Mouse (Mus musculus) neural tube, embryonic 15.5 days (tissue): Measurements from ENCODE around the gene Mxi1. TPM values are rescaled to one million over a fixed set of nuclear protein-coding genes. Genes with fewer than 3 reads are reported as not detected.
A peak's percentile ranks its signal among the peaks of the same experiment; 100 is the strongest.

Experiments used
- ATAC-seq: fragments of 200-750 bp; cut with Nextera tagmentation; 2 replicates; pipeline ENCODE4 v1.8.0; 2017; ENCODE audit warnings: mild to moderate bottlenecking, moderate TSS enrichment, moderate library complexity; ENCODE audit not compliant: low FRiP score
- H3K27ac ChIP-seq: fragments of 300-500 bp; sonication (generic); replicated peaks from 2 replicates; pipeline ENCODE4 v1.5.1; 2015; ENCODE audit warnings: mild to moderate bottlenecking, inconsistent platforms
- H3K27me3 ChIP-seq: fragments of 300-500 bp; sonication (generic); replicated peaks from 2 replicates; pipeline ENCODE4 v1.6.1; 2015; ENCODE audit warnings: inconsistent platforms
- H3K36me3 ChIP-seq: fragments of 300-500 bp; sonication (generic); 2 replicates; pipeline ENCODE4 v1.6.1; 2015; ENCODE audit warnings: inconsistent platforms
- H3K4me1 ChIP-seq: fragments of 300-500 bp; sonication (generic); 2 replicates; pipeline ENCODE4 v1.6.1; 2015; ENCODE audit warnings: inconsistent platforms
- H3K4me2 ChIP-seq: fragments of 300-500 bp; sonication (generic); 2 replicates; pipeline ENCODE4 v1.6.1; 2015; ENCODE audit warnings: inconsistent platforms, mild to moderate bottlenecking, moderate library complexity
- H3K4me3 ChIP-seq: fragments of 300-500 bp; sonication (generic); replicated peaks from 2 replicates; pipeline ENCODE4 v1.5.1; 2015; ENCODE audit warnings: mild to moderate bottlenecking, inconsistent platforms
- H3K9ac ChIP-seq: fragments of 300-500 bp; sonication (generic); replicated peaks from 2 replicates; pipeline ENCODE4 v1.6.1; 2015; ENCODE audit warnings: mild to moderate bottlenecking, inconsistent platforms
- H3K9me3 ChIP-seq: fragments of 300-500 bp; sonication (generic); replicated peaks from 2 replicates; pipeline ENCODE4 v1.6.1; 2016; ENCODE audit warnings: inconsistent platforms
- WGBS: fragments of 180-500 bp; shearing (Covaris S2); methylation state at CpG from one replicate; pipeline ENCODE4 v1.1.7; 2015; ENCODE audit warnings: mixed read lengths; 5-methylcytosine and 5-hydroxymethylcytosine counted together
- polyA plus RNA-seq: library from polyadenylated mRNA; unstranded; fragments of >200 nt; fragmentation: Nextera tagmentation; extraction: Ambion mirVana; gene quantifications from 2 replicates; pipeline ENCODE4 v1.2.1, GENCODE M21; 2015

Gene Mxi1
- 40.0 and 40.8 TPM in 2 replicates for polyA plus RNA-seq

DNA sequence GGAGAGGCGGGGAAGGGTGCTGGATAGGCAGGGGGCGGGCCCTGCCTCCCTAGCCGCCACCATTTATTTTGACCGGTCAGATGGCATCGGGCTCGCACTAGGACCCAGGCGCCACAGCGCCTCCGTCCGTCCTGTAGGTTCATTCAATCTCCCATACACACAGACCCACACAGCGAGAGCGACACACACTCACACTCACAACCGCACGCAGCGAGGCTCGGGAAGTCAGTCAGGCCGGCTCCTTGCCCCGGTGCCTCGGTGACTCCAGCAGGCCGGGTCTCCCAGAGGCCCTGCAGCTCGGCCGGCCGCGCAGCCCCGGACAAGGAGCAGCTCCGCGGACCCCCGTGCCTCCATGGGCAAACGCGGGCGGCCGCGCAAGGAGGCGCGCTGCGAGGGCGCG is at the start of gene Mxi1:
Mxi1 (plus strand) TSS at position 171 of the 400 bp plus-strand sequence.
- no peaks in the 10 kb centered on the region for H3K36me3 ChIP-seq
- H3K4me2 ChIP-seq = peak within 1 kb of the TSS; percentile 94
- no peaks in the 10 kb centered on the region for H3K9me3 ChIP-seq
- H3K27me3 ChIP-seq = no peaks in the 10 kb centered on the region
- peak within 1 kb of the TSS; percentile 98 for H3K27ac ChIP-seq
- H3K9ac ChIP-seq = peak within 1 kb of the TSS; percentile 78
- peak within 1 kb of the TSS; percentile 90 for H3K4me3 ChIP-seq
- 0% methylated on average over 38 of the region's 38 CpGs for WGBS
- peak; percentile 39; the same call in 1 of the 2 replicates for ATAC-seq
- H3K4me1 ChIP-seq = peaks cover 18% of the 10 kb centered on the region

DNA sequence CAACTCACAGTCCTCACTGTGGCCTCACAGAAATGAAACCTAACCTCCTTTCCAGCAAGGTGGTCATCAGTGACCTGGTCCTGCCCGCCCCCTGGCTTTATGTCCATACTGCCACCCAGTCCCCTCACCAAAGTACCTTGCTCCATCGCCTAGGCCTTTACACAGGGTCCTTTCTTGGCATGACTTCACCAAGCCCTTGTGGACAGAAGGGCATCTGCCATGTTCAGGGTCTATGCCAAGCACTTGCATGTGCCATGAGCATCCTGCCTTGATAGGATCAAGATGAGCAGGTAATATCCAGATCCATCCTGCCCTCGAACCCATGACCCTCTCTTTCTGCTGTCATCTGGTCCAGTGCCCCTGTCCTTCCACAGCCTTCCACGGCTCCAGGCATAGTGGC is 49.5 kb upstream of the Mxi1 start:
- Histone ChIP-seq H3K4me2 (no peak overlapping the region), H3K4me3 (no peak overlapping the region), H3K27me3 (no peaks in the 10 kb centered on the region), H3K36me3 (no peaks in the 10 kb centered on the region), H3K27ac (no peak overlapping the region), H3K9ac (no peak overlapping the region), H3K4me1 (peaks cover 16% of the 10 kb centered on the region), H3K9me3 (no peaks in the 10 kb centered on the region)
- 92% methylated on average over 4 of the region's 4 CpGs for WGBS
- no peak for ATAC-seq

DNA sequence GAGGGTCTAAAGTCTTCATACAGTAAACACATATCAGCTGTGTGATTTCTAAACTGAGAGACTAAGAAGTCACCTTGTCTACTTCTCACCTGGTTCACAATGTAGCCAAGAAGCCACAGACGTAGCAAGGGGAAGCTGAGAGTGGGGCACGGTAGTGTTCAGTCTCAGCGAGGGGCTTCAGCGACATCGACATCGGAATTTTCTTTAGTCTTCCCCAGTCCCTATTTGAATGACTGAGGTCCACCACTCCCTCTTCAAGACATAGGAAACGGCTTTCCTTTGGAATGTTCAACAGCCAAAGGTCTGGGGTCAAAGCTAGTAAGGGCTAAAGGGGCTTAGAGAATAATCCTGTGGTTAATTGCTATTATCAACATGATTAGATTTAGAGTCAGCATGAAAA is 48.3 kb upstream of the Mxi1 start:
- no peak overlapping the region for H3K27ac ChIP-seq
- H3K27me3 ChIP-seq = no peaks in the 10 kb centered on the region
- no peak overlapping the region for H3K9ac ChIP-seq
- WGBS = 89% methylated on average over 7 of the region's 7 CpGs
- no peak overlapping the region for H3K4me3 ChIP-seq
- no peaks in the 10 kb centered on the region for H3K36me3 ChIP-seq
- H3K9me3 ChIP-seq = no peaks in the 10 kb centered on the region
- peaks cover 16% of the 10 kb centered on the region for H3K4me1 ChIP-seq
- no peak overlapping the region for H3K4me2 ChIP-seq
- no peak for ATAC-seq

DNA sequence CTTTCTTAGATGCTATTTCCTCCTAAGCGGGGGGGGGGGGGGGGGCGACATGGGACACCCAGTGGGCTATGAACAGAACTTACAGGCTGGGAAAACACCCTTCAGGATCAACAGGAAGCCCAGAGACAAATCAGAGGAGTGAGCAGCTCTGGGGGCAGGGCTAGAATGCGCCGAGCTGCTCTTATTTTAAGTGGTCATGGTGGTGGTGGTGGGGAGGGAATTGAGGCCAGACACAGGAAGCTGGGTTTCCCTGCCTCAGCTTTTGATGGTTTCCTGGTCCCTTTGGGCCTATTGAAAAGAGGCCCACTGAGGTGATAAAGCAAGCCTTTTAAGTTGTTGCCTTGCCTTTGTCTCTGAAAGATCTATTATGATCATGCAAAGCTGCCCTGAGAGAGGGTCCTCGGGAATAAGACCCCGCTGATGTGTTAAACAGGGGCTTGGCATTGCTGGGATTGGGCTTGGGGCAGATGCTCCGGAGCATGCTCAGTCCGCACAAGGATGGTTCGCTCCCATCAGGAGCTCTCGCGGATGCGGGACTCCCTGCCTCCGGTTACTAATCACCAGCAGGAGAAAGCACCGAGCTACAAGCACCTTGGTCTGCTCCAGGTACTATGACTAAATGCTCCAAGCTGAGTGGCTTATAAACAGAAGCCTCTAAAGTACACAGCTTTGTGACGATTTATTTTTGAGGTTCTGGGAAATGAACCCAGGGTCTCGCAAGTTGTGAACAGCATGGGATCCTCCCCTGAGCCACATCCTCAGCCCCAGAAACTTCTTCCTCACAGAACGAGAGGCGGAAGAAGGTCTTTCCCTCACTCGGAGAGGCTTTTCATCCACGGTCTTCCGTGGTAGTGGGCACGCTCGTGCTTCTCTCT is 46.2 kb upstream of the Mxi1 start:
- H3K36me3 ChIP-seq = no peaks in the 10 kb centered on the region
- no peak overlapping the region for H3K27ac ChIP-seq
- no peaks in the 10 kb centered on the region for H3K27me3 ChIP-seq
- no peak overlapping the region for H3K9ac ChIP-seq
- WGBS = 21% methylated on average over 21 of the region's 23 CpGs
- no peak for ATAC-seq
- H3K4me3 ChIP-seq = peak overlapping the region; percentile 17; the same call in 1 of the 2 replicates
- peaks cover 16% of the 10 kb centered on the region for H3K4me1 ChIP-seq
- peak overlapping the region; percentile 43 for H3K4me2 ChIP-seq
- H3K9me3 ChIP-seq = no peaks in the 10 kb centered on the region

DNA sequence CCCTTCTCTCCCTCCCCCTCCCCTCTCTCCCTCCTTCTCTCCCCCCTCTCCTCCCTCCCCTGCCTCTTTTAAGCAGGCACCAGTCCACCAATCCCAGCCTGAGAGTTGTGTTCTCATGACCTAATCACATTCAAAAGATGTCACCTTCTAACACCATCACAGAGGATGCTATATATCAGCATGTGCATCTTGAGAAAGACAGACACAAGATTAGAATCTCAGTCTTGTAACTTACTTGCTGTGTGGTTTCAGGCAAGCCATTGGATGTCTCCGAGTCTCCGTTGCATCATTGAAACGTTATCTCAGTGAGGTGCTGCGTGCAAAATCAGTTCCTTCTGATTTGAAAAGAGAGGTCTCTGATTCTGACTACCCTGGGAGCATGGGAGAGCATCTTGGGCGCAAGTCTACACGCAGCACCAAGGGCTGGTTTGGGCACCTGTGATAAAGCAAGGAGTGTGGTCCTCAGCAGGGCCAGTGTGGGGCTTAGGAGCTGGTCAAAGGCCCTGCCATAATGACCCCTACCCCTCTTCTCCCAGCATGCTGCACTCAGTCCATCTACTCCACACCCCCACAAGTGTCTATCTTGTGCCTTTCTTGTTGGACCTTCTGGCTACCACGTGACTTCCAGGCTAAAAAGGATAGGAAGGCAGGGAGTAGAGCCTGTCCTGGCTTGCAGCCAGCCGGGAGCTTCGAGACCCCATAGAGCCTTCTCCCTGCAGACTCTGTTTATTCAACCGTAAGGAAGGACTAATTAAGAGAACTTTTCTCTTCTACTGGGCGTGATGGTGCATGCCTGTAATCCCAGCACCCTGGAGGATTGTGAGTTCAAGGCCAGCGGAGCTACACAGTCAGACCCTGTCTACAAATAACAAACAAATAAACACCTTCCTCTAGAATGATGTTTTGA is 45.2 kb upstream of the Mxi1 start:
- H3K4me2 ChIP-seq = no peak overlapping the region
- no peaks in the 10 kb centered on the region for H3K27me3 ChIP-seq
- 0 out of 2 replicates have a peak overlapping the region, but pooled peaks have one; percentile 2 for H3K27ac ChIP-seq
- H3K4me1 ChIP-seq = peaks cover 16% of the 10 kb centered on the region
- peak; percentile 31; the same call in 1 of the 2 replicates for ATAC-seq
- 48% methylated on average over 12 of the region's 12 CpGs for WGBS
- no peak overlapping the region for H3K4me3 ChIP-seq
- H3K9ac ChIP-seq = no peak overlapping the region
- no peaks in the 10 kb centered on the region for H3K9me3 ChIP-seq
- no peaks in the 10 kb centered on the region for H3K36me3 ChIP-seq

DNA sequence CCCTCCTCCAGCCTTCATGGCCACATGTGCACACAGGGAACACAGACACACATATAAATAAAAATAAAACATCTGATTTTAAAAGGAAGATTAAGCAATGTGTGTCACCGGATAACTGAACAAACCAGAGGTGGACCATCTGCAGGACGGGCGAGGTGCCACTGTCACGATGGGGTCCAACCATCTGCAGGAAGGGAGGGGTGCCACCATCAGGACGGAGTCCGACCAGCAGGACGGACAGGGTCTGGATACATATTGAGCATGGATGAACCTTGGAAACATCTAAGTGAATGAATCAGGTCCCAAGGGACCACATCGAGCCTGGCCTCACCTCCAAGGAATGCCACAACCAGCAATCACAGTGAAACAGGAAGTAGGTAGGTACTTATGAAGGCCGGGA is 43.0 kb upstream of the Mxi1 start:
- ATAC-seq = no peak
- peaks cover 16% of the 10 kb centered on the region for H3K4me1 ChIP-seq
- H3K36me3 ChIP-seq = no peaks in the 10 kb centered on the region
- no peaks in the 10 kb centered on the region for H3K27me3 ChIP-seq
- H3K9ac ChIP-seq = no peak overlapping the region
- H3K27ac ChIP-seq = no peak overlapping the region
- WGBS = 93% methylated on average over 9 of the region's 9 CpGs
- no peak overlapping the region for H3K4me3 ChIP-seq
- no peaks in the 10 kb centered on the region for H3K9me3 ChIP-seq
- no peak overlapping the region for H3K4me2 ChIP-seq

DNA sequence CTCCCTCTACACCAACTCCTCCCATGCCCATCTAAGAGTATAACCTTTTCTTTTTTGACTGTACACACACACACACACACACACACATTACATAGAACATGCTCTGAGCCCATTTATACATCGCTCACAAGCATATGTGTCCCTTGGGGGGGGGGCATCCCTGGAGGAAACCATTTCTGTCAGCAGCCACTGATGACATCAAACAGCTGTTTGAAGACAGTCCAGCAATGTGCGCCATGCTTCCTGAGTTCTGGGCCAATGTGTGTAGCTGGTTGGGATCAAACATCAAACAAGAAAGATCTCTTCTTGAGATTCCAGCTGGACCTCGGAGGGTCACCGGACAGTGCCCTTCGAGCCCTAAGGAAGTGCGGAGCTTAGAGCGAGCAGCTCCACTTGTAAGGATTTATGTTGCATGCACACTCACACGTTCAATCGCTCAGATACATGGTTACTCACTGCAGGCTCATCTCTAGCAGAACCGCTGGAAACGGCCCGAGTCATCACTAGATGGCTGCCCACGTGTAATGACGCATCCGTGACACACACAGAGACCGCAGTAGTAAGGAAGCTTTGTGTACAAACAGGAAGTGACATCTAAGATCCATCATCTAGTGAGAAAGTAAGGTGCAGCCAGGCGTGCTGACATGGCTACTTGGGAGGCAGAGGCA is 37.1 kb upstream of the Mxi1 start:
- 90% methylated on average over 17 of the region's 17 CpGs for WGBS
- Histone ChIP-seq H3K27me3 (no peaks in the 10 kb centered on the region), H3K9me3 (no peaks in the 10 kb centered on the region), H3K36me3 (no peaks in the 10 kb centered on the region), H3K4me2 (no peak overlapping the region), H3K4me1 (no peaks in the 10 kb centered on the region), H3K9ac (no peak overlapping the region), H3K27ac (no peak overlapping the region), H3K4me3 (no peak overlapping the region)
- ATAC-seq = no peak

DNA sequence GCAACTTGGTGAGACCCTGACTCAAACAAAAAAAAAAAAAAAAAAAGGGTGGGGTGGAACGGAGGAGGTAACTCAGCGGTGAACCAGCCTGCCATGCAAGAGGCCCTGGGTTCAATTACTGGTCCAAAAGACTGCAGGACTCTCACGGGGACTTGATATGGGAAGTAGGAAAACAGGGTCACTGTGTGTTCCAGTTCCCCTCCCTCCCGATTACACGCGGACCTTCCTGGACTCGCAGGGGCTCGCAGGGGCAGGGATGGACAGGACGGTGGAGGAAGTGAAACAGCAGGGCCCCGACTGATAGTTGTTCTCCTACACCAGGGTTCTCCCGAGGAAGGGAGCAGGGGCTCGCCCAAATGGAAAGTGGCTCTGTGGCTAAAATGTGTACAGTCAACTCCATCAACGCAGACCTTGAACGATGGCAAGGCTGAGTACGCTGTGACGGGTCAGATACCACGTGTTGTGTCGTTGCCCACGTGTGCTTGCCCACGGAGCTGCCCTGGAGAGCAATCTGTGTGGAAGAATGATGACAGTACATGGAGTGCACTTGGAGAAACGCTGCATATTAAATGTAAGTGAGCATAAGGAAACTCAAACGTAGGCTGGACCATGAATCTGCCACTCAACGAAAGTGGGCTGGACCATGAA is 36.4 kb upstream of the Mxi1 start:
- Histone ChIP-seq H3K9me3 (no peaks in the 10 kb centered on the region), H3K4me3 (no peak overlapping the region), H3K4me2 (no peak overlapping the region), H3K36me3 (no peaks in the 10 kb centered on the region), H3K27ac (no peak overlapping the region), H3K9ac (no peak overlapping the region), H3K27me3 (no peaks in the 10 kb centered on the region), H3K4me1 (no peaks in the 10 kb centered on the region)
- ATAC-seq = no peak
- 84% methylated on average over 23 of the region's 23 CpGs for WGBS

DNA sequence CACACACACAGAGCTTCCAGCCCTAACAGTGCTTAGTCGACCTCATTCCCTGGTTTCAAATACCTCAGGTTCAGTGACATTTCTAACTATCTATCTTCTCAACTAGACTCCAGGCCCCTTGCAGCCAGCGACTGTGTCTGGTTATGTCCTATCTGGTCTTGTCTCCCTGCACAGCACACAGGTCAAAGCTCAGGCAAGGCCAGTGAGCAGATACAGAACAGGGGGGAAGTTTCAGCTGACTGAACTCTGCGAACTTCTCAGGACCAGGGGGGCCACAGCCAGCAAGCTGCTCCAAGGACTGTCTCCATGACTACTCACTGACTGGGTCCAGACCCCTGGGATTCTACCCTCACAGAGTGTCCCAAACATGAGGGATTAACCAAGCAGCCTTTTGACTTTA is 35.1 kb upstream of the Mxi1 start:
- H3K4me3 ChIP-seq = no peak overlapping the region
- H3K9ac ChIP-seq = no peak overlapping the region
- H3K4me2 ChIP-seq = no peak overlapping the region
- ATAC-seq = no peak
- no peaks in the 10 kb centered on the region for H3K9me3 ChIP-seq
- WGBS = 60% methylated on average over 3 of the region's 3 CpGs
- no peaks in the 10 kb centered on the region for H3K36me3 ChIP-seq
- H3K27ac ChIP-seq = no peak overlapping the region
- no peaks in the 10 kb centered on the region for H3K27me3 ChIP-seq
- no peaks in the 10 kb centered on the region for H3K4me1 ChIP-seq

DNA sequence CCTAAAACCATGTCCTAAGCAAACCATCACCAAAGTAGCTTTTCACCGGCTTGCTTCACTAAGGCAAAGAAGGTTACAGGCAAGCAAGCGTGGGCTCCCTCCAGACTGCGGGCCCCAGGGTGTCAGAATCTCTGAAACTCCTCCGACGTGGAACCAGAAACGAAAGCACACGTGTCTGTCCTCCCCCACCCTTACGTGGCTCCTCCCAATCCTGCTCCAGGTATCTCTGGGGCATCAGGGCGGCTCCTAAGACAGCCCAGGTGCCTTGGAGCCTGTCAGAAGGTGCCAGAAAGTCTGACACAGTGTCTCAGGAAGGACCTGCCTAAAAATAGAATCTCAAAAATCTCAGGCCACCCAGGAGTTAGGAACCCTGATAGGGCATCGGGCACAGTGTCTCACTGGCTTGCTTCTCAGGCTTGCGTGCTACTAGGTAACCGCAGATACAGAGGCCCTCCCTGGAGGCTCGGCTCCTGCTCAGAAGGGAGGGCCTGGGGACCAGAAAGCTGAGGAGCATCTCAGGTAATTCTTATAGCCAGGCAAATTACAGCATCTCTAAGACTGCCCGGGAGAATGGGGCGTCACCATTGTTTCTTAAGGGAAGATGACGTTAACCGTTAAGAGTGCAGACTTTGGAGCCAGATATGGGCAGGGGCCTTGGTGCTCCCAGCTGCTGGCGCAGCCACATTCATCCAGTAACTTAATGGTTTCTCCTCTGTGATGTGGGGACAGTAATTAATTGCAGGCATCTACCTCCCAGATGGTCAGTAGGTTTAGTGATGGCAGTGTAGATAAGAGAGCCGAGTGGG is 33.2 kb upstream of the Mxi1 start:
- no peaks in the 10 kb centered on the region for H3K27me3 ChIP-seq
- H3K4me1 ChIP-seq = peaks cover 2% of the 10 kb centered on the region; the same call in 1 of the 2 replicates
- H3K4me2 ChIP-seq = no peak overlapping the region
- H3K36me3 ChIP-seq = no peaks in the 10 kb centered on the region
- H3K9ac ChIP-seq = no peak overlapping the region
- no peak overlapping the region for H3K4me3 ChIP-seq
- H3K9me3 ChIP-seq = no peaks in the 10 kb centered on the region
- H3K27ac ChIP-seq = no peak overlapping the region
- no peak for ATAC-seq
- WGBS = 75% methylated on average over 19 of the region's 19 CpGs
